23 mouse cellular contexts compared by ENCODE assay signal in genomic region chr13:42839358-42839757, GRCm38 (mm10).
DNase-seq lines count a peak whose midpoint lies in the region; ATAC-seq and TF ChIP-seq lines count a peak whose summit lies in the region.
"Had no signal": no experiment of that assay in that cellular context is flagged by ENCODE, and none has a peak within 500 bp of the region (broad histone marks: within the 10 kb centered on the region; RNA-seq: fewer than 3 reads in every experiment).

No protein-coding gene starts in this region.

- no peak overlapping the region for H3K27ac ChIP-seq in forebrain, postnatal 0 days (ENCODE audit: low read depth, low read length)
- no peak overlapping the region for H3K27ac ChIP-seq in forebrain, embryonic 12.5 days
- H3K27ac ChIP-seq in midbrain, postnatal 0 days (ENCODE audit: low read depth, low read length): no peak overlapping the region

- peak; percentile 59 for ATAC-seq in forebrain, postnatal 0 days
- ATAC-seq in forebrain, embryonic 12.5 days (ENCODE audit: low FRiP score): no peak
- peak; percentile 57 for ATAC-seq in frontal cortex, adult (ENCODE audit: low TSS enrichment)
- no peak for ATAC-seq in midbrain, postnatal 0 days (ENCODE audit: low FRiP score)
- ATAC-seq: activated CD4-positive, CD25-positive, alpha-beta regulatory T cell, adult 4 months; CD4-positive, CD25-positive, alpha-beta regulatory T cell, adult 4 months; Patski had no signal

- H3K9ac ChIP-seq in forebrain, postnatal 0 days: no peak overlapping the region
- H3K9ac ChIP-seq in forebrain, embryonic 12.5 days: no peak overlapping the region
- H3K9ac ChIP-seq in midbrain, postnatal 0 days (replicated peaks; ENCODE audit: low read length, poor library complexity, severe bottlenecking): no peak overlapping the region

- no peak overlapping the region for H3K4me3 ChIP-seq in forebrain, postnatal 0 days (ENCODE audit: low read depth, low read length)
- H3K4me3 ChIP-seq in forebrain, embryonic 12.5 days (replicated peaks): no peak overlapping the region
- no peak overlapping the region for H3K4me3 ChIP-seq in midbrain, postnatal 0 days (ENCODE audit: low read depth, low read length)

- 45% methylated on average over 2 of the region's 2 CpGs for WGBS in forebrain, postnatal 0 days
- 91% methylated on average over 2 of the region's 2 CpGs for WGBS in forebrain, embryonic 12.5 days
- 65% methylated on average over 2 of the region's 2 CpGs for WGBS in midbrain, postnatal 0 days

- no peak for DNase-seq in forebrain, postnatal 0 days
- no peak for DNase-seq in frontal cortex, postnatal 36 days (ENCODE audit: low spot score in 2 of 2)
- peak; percentile 53 for DNase-seq in brain, adult 2 months (ENCODE audit: low read depth, low spot score)
- peak; percentile 60 for DNase-seq in telencephalon, adult 2 months (ENCODE audit: low read depth, low spot score)
- DNase-seq in adrenal gland, adult 2 months: no peak
- no peak for DNase-seq in midbrain, postnatal 0 days (ENCODE audit: low spot score)
- DNase-seq: adrenal gland, adult 8-10 months; adrenal gland, postnatal 10 days; adrenal gland, postnatal 14 days; adrenal gland, postnatal 25 days; adrenal gland, postnatal 36 days; B cell, adult 2 months; cerebellum, adult 11 months; cerebellum, adult 11-12 months; cerebellum, adult 18-20 months; cerebellum, adult 2 months had no signal

- no peaks in the 10 kb centered on the region for H3K4me1 ChIP-seq in forebrain, postnatal 0 days (ENCODE audit: insufficient read depth)
- H3K4me1 ChIP-seq in forebrain, embryonic 12.5 days: peaks cover 12% of the 10 kb centered on the region
- no peaks in the 10 kb centered on the region for H3K4me1 ChIP-seq in midbrain, postnatal 0 days (ENCODE audit: insufficient read depth, low read length)

- no peak overlapping the region for H3K4me2 ChIP-seq in forebrain, postnatal 0 days (ENCODE audit: low read depth)
- no peak overlapping the region for H3K4me2 ChIP-seq in forebrain, embryonic 12.5 days
- no peak overlapping the region for H3K4me2 ChIP-seq in midbrain, postnatal 0 days (ENCODE audit: low read depth, low read length, poor library complexity, severe bottlenecking)

- H3K9me3 ChIP-seq in forebrain, postnatal 0 days (ENCODE audit: low read length): no peaks in the 10 kb centered on the region
- H3K9me3 ChIP-seq in forebrain, embryonic 12.5 days: no peaks in the 10 kb centered on the region
- H3K9me3 ChIP-seq in midbrain, postnatal 0 days (ENCODE audit: low read length): no peaks in the 10 kb centered on the region

- no peaks in the 10 kb centered on the region for H3K27me3 ChIP-seq in forebrain, postnatal 0 days (ENCODE audit: insufficient read depth, low read length)
- H3K27me3 ChIP-seq in forebrain, embryonic 12.5 days: no peaks in the 10 kb centered on the region
- H3K27me3 ChIP-seq in midbrain, postnatal 0 days (ENCODE audit: insufficient read depth, low read length): no peaks in the 10 kb centered on the region
- H3K27me3 ChIP-seq: CH12.LX had no signal

- H3K36me3 ChIP-seq in forebrain, postnatal 0 days (ENCODE audit: insufficient read depth): no peaks in the 10 kb centered on the region
- H3K36me3 ChIP-seq in forebrain, embryonic 12.5 days (replicated peaks): no peaks in the 10 kb centered on the region
- H3K36me3 ChIP-seq in midbrain, postnatal 0 days (ENCODE audit: insufficient read depth, low read length): no peaks in the 10 kb centered on the region
- H3K36me3 ChIP-seq: G1E had no signal

- TF ChIP-seq CTCF in forebrain, postnatal 0 days (IDR thresholded peaks at IDR 0.05; ENCODE audit: low read depth): no peak
- no peak for TF ChIP-seq CTCF in midbrain, postnatal 0 days (IDR thresholded peaks at IDR 0.05)

Comparison
In these comparisons a context has a peak if more than half of its experiments do, and no peak if none do; other contexts are left out.
1. ATAC-seq: peak in forebrain, postnatal 0 days (single experiment) and frontal cortex, adult (single experiment); none in forebrain, embryonic 12.5 days (single experiment) and midbrain, postnatal 0 days (single experiment).
2. DNase-seq: peak in brain, adult 2 months (single experiment) and telencephalon, adult 2 months (single experiment); none in forebrain, postnatal 0 days (single experiment), frontal cortex, postnatal 36 days (0 of 2), adrenal gland, adult 2 months (single experiment) and midbrain, postnatal 0 days (single experiment).